Mouse (Mus musculus): ENCODE measurements around the gene Cntn4.
A peak's percentile ranks its signal among the peaks of the same experiment; 100 is the strongest.

The Cntn4 gene

DNA sequence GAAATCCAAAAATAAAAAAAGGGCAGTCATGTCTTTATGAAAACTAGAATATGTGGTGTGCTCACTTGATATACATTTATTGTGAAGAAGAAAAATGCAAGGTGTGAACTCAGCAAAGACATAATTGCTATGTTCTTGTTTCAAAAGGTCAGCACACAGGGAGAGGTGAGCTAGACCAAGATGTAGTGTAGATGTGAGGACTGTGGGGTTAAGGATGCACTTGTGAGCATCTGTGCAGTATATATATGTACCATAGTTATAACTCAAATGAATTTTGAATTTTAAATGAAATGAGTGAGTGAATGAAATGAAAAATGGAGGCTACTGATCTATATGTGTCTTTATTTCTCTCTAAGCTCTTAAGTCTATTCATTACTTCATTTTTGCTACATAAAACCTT lies 401.2 kb downstream of the Cntn4 start:
- DNase-seq = no peak

DNA sequence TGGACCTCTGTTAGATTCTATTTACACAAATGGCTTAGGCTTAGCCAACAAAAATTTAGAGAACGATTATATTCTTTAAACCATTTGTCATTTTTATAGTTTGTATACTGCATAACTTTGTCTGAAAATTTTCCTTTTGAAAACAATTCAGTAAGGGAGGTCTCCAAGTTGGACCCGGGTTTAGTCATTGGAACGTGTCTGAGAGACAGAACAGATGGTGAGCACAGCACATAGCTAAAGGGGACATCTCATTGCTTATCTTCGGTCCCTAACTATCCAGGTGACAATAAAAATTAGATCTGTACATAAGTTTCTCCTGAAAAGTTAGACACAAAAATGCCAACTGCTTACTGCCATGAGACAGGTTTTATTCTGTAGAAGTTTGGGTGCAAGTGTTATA lies 420.4 kb downstream of the Cntn4 start:
- no peak for DNase-seq

DNA sequence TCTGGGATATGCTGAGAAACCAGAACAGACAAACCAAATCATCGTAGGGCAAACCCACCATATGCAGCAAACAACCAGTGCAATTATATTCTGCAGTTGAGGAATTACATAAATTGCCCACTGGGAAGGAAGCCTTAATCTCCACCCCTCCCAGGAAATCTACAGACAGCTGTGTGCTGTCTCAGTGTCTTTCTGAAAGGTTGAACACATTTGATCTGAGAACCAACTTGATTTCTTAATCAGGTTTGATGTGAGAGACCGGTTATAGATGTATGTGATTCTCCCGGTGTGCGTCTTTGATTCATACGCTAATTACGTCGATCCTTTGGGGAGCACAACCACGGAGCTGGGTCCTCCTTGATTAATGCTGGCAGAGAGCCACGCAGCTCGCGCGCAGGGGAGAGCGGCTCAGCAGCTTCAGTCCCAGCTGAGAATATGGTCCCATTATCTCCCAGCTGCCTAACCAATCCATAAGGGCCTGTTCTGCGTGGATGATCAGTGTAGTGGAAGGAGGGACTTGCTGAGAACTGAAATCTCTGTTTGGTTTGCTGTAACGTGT lies 441.1 kb downstream of the Cntn4 start:
- peak; percentile 66 for DNase-seq

DNA sequence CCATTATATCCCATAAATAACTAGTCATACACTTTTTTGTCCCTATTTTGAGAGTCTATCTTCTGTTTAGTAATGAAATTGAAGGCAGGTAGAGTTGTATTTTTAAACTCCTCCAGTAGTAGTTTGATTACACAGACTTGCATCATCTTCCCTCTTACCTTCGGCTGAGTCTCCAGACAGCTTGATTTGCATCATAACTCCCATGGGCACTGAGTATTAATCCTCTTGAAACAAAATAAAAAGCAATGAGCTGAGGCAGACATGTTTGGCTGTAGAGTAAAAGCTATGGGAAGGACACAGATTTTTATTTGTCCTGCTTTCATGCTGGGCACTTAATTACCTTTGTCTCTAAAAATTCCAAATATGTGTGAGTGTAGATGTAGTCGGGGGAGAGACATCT lies 476.1 kb downstream of the Cntn4 start:
- no peak for DNase-seq

DNA sequence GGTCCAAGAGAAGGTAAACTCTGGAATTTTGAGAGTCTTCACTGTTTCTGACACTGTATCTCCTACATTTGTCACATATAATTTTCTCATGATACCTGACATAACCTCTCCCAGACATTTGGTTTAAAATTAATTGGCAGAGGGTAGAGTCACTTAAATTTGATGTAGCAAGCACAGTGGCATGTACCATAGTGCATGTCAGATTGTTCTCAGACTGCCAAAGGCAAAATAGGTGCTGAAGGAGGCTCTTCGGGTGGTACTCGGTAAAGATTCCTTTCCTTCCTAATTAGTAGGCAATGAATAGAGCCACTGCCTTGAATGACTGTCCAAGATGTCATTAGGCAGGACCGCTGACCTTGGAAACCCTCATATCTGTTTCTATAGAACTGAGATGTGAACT lies 477.9 kb downstream of the Cntn4 start:
- no peak for DNase-seq

DNA sequence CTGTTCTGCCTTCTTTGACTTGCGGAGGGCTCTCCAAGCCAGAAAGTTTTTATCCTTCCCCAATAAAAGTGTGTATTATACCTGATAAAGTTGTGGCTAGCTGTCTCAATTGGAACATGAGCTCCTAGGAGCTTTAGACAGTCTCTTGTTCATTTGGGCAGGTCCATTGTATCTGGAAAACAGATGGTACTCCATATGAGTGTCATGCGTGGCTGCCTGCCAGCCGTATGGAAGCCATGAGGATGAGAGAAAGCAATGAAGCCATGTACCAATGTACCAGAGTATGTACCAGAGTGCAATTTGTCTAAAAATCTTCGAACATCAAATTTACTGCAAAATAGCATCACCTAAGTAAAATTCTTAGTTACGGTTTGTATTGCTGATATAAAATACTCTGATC lies 500.1 kb downstream of the Cntn4 start:
- DNase-seq = peak; percentile 16

DNA sequence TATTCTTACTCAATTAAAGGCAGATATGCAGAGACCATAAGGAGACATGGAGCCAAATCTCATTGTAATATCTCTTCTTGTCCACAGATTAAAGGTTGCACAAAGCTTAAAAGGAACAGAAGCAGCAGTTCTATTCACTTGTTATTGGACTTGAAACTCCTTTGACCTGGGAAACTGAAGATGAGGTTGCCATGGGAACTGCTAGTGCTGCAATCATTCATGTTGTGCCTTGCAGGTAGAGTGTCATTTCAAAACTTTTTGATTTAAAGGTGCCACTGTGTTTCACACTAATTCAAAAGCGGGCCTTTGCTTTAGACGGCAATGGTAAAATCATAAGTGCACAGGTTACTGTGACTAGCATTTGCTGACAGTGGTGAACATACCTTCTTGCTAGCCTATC lies 504.1 kb downstream of the Cntn4 start:
- no peak for DNase-seq

DNA sequence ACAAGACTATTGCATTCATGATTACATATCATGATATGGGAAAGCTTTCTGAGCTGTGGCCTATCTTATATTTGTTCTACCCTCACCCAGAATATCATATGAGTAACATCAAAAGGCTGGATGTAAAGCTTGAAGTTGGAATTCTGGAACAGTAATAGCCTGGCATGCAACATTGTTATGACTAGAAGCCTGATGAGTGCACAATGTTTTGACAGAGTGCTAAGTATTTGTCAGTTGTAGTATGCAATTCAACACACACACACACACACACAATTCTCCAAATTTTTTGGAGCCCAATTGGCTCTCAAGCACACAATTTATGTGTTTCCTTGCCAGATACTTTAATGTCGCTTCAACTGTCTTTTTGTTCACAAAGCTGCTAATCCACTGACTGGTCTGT lies 523.5 kb downstream of the Cntn4 start:
- no peak for DNase-seq

DNA sequence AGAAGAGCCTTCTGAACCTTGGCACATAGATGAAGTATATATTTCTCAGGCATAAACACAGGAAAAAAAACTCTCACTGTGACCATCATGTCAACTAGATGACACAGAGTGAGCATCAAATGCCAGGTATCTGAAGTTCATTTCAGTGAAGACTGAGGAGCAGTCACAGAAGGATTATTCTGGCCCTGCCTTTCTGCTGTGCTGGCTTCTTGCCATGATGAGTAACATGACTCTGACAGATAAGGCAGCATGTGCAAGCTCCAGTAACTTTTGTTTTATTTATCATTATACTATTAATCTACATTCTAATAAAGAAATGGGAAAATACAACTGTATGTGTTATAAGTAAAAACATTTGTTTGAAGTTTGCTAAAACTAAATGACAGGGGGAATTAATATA lies 529.9 kb downstream of the Cntn4 start:
- no peak for DNase-seq

DNA sequence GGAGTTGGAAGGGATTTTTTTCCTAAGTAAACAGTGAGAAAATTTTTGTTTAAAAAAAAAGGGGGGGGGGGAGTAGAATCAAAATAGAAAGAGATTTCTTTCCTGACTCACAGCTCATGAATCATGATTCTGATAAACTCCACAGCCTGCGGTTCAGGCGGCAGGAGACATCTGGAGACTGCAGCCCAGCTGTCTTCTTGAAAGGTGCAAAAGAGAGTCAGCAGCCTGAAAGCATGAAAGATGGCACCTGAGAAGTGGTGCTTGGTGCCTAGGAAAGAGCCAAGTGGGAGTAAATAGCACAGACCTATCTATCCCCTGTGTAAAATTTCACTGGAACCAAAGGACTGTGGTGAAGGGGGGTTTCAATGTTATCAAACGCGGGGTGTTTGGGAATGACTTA lies 535.6 kb downstream of the Cntn4 start:
- no peak for DNase-seq

DNA sequence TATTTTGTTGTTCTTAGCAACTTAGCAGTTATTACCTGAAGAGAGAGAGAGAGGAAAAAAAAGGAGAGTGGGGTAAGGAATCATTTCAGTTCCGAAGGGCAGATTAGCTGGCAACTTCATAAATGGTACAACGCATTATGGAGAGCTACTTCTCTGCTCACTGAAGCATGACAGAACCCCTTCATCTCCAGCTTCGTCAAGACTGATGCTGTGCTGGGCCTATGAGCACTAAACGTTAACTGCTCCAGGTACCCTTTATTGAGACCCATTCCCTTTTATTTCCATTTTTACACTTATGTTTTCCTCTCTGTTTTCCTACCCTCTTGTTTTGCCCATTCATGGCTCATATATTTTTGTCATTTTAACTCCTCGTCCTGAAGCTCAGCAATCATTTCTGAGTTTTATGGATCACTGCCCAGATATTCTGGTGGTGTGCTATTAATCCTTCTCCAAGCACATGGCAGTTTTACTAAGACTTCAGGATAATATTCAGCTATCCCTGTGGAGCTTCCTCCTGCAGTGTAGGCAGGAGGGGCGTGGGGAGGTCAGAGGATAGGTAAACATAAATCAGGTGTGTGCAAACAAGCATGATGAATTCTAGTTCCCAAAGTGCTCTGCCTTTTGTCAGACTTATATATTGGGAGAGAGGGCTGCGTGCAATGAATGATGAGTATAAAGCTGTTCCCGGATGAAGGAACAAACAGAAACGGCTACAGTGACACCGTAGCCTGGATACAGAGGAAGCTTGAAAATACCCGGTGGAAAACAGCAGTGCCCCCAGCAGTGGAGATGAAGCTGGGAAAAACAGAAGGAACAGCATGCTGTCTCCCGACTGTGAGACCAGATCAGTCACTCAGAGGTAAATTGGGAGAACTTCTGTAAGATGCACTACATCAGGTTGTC lies 559.8 kb downstream of the Cntn4 start:
- no peak for DNase-seq

DNA sequence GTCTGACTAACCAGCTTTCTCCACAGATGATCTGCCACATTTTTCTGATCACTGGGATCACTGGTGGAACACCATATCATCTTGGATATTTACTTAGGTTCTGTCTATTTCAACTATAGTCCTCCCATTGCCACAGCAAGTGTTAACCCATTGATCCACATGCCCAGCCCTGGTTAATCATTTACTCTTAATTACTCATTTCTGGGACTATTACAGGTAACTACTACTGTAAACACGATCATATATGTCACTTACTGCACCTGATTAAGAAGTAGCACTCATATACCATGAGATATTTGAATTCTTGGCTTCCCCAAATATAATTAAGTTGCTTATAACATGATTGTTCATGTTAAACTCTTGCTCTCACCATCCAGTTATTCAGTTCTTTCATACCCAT lies 564.1 kb downstream of the Cntn4 start:
- DNase-seq = no peak

DNA sequence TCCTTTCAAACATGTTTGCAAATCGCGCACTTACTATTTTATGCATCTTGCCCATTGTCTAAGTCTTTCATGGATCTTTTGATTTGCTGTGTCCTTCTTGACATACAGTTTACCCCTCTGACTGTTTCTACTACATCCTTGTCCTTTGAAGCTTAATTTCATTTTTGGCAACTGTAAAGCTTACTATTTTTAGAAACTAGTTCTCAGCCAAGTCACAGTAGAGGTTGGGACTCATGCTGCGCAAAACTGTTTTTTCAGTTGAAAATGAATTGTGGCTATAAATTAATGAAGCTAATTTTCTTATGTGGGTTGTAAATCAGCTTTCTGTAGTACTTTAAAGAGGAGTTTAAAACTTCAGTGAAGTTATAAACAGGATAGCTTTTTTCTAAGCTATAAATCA lies 585.9 kb downstream of the Cntn4 start:
- no peak for DNase-seq

DNA sequence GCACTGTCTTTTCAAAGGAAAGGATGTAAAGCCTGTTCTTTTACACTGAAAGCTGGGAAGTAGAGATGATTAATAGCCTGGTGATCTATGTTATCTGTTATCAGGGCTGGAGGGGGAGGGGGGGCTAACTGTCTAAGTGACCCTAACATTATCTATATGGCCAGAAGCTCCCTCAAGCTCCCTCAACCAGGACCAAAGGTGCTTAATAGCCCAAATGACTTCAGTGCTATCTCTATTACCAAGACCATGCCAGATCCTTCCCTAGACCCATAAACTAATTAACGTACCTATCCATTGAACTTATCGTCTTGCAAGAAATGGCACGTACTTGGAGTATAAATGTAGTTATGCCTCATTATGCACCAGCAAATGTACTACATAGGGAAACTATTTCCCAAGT lies 588.0 kb downstream of the Cntn4 start:
- no peak for DNase-seq

DNA sequence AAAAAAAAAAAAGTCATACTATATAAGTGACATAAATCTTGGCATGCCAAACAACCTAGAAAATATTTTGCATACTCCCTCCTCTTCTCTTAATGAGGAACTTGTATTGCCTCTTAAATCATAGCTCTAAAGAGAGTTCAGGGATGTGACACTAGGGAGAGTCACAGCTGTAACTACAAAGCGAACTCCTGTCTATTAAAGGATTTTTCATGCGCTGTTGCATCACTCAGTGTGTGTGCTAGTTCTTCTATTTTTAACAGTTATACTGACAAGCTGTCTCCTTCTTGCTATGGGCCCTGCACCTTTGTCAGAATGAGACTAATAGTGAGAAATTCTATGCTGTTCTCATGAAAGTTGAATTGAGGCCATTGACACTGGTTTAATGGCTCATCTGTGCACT lies 588.8 kb downstream of the Cntn4 start:
- DNase-seq = no peak

DNA sequence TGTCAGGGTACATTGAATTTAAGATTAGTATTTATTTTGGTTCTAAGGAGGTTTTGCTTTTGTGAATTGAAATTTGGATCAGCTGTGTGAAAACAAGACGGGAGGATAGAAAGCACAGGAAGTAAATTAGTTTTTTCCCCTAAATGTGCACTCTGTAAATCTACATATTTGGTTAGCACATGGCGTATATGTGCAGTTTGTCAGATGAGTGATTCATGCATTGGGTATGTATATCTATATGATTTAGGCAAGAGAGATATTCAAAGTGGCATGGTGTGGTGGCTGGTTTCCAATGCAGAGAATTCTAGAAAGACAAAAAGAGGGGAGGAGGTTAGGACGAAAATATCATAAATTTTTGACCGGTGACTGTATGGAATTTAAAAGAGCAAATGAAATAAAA lies 591.3 kb downstream of the Cntn4 start:
- no peak for DNase-seq

DNA sequence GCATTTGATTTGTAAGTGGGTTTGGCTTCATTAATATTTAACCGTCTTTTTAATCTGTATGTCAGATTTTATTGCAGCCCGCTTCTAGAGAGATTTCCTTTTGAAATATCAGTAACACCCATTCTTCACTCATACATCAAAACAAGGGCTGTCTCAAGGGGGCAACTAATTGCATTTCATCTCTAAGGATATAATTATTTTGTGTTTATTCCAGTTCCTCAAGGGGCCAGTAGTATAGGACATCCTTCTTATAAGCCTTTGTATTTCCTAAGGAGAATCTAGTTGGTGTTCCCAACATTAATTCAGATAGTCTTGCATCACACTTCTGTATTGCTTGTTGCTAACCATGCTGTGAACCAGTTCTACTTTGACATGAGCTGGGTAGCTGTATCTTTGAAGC lies 599.7 kb downstream of the Cntn4 start:
- DNase-seq = no peak

DNA sequence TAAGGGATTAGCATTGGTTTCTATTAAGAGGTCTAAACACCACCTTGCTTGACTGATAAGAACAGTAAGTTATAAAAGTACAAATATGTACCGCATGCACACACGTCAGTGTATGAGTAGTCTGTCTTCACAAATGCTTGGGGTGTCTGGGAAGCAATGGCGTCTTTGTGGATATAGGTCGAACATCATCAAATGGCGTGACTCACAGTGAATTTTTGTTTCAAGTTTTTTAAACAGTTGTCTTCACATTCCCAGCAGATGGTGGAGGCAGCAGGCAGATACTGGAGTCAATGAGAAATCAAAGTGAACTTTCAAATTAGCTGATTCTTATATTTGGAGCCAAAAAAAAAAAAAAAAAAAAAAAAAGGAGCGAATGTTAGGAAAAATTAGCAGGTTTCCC lies 604.2 kb downstream of the Cntn4 start:
- no peak for DNase-seq

DNA sequence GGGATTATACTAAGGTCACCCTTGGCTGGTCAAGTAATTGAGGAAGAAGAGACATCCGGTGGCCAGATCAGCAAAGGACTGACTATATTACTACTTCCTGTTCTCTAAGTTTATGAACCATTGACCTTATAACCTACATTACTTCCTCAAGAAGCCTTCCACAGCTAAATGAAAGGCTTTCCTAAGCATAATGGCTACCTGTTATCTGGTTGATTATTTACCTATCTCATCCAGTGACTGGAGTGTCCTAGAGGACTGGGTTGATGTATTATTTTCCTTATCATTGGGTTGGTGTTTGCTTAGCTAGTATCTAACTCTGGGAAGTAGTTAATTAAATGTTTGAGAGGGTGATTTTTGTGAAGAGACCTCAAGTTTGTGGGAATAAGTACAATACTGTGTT lies 606.4 kb downstream of the Cntn4 start:
- DNase-seq = no peak

DNA sequence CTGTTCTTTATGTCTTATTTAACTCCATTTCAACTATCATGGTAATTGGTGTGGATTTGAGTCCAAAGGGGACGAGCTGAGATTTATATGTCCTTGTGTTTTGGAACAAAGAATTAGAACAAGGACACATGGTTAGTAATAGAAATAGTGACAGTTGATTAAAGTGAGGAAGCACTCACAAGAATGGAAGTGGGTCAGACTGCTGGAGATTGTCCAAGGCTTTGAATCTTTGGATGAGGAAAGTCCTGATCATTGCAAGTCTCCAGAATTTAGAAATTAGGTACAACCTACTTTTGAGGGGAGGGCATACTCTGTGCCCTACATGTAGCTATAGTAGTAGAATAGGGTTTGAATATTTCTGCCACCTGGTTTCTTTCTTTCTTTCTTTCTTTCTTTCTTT lies 622.0 kb downstream of the Cntn4 start:
- DNase-seq = no peak

DNA sequence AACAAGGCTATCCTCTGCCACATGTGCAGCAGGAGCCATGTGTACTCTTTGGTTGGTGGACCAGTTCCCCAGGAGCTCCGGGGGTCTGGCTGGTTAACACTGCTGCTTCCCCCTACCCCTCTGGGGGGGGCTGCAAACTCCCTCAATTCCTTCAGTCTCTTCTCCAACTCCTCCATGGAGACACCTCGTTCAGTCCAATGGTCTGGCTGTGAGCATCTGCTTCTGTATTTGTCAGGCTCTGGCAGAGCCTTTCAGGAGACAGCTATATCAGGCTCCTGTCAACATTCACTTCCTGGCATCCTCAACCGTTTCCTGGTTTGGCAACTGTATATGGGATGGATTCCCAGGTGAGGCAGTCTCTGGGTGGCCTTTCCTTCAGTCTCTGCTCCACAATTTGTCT lies 622.7 kb downstream of the Cntn4 start:
- no peak for DNase-seq

DNA sequence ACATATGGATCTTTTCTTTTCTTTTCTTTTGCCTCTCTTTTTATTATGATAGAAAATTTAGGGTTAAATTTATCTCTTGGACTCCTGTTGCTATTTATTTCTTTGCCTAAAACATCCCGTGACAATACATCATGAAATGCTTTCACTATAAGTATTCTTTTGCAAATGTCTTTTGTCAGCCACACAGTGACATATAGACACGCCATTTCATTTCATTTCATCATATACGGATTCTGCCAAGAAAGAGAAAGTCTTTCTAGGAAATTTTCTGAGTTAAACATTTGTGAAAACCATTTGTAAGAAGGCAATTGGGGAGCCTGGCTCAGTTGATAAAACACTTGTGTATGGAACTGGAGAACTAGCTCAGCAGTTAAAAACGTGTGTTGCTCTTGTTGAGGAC lies 625.0 kb downstream of the Cntn4 start:
- DNase-seq = no peak

DNA sequence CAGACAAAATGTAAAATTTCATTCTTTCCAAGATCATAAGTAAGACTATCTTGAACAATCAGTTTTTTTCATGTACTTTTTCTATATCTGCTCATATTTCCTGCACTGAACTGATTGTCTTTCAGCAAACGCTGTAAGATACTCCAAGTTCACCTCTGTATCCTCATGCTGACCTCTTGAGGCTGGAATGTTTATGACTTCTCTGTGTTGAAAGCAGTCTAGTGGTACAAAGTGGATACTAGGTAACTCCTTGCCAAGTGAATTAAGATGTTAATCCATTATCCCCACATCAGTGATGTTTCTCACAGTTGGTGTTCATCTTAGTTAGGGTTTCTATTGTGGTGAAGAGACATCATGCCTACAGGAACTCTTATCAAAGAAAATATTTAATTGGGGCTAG lies 651.5 kb downstream of the Cntn4 start:
- DNase-seq = no peak

DNA sequence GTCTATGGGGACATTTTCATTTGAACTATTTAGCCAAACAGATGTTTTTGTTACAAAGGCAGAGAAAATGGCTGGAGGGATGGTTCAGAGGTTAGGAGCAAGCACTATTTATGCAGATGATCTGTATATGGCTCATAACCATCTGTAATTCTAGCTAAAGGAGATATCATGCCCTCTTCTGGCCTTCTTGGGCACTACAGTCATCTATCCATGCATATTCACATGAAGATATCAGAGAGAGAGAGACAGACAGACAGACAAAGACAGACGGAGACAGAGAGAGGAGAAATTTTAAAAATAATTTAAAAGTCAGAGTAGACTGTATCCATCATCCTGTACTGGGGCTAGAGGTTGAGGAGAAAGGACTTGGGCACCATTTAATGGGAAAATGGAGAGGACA lies 652.2 kb downstream of the Cntn4 start:
- peak; percentile 6 for DNase-seq

DNA sequence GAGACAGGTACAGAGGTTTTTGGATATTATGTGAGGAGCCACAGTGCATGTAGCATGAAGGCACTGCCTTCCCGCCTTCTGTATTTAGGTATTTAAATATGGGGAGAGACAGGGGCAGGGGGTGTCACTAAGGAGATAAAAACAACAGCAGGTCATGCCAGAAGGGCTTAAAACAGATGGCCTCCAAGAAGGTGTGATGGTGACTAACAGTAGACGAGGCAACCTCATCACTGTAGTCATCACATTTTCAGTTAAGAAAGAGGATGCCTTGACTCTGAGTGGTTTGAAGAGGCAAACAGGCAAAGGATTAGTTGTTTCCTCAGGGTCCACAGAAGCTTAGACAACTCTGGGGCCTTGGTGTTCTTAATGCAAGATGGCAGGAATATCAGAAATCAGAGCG lies 655.0 kb downstream of the Cntn4 start:
- DNase-seq = no peak
